Mouse (Mus musculus) adrenal gland, postnatal 4 days (tissue): ENCODE results near the gene Sacm1l. TPM values are rescaled to one million over a fixed set of nuclear protein-coding genes. Genes with fewer than 3 reads are reported as not detected.

ENCODE experiments used
- DNase-seq, 2 experiments: peaks; one replicate each; pipeline ENCODE4 v3.0.0; 2021 to 2022; ENCODE audit warnings: low spot score in 2 of 2, mixed read lengths in 2 of 2
- total RNA-seq, 2 experiments: library from RNA; stranded (reverse); gene quantifications; 2 replicates each; pipeline ENCODE4 v1.2.3; 2021

Gene Sacm1l
- total RNA-seq, 2 experiments from 2014 or later, result 47.0 to 59.8 TPM

GRCm38 (mm10) chr9:123507380-123507779 lies 22.2 kb upstream of the Sacm1l start:
- DNase-seq, result no peak

GRCm38 (mm10) chr9:123508986-123509385 lies 20.6 kb upstream of the Sacm1l start:
- no peak for DNase-seq

GRCm38 (mm10) chr9:123509638-123510604 lies 19.6 kb upstream of the Sacm1l start:
- DNase-seq, result no peak

GRCm38 (mm10) chr9:123510926-123511325 lies 18.6 kb upstream of the Sacm1l start:
- DNase-seq, result no peak

GRCm38 (mm10) chr9:123512482-123512881 lies 17.1 kb upstream of the Sacm1l start:
- no peak for DNase-seq

GRCm38 (mm10) chr9:123515087-123515486 lies 14.5 kb upstream of the Sacm1l start:
- no peak for DNase-seq

- no peak for DNase-seq
Observed at GRCm38 (mm10) chr9:123516641-123517385, 12.7 kb upstream of the Sacm1l start.

GRCm38 (mm10) chr9:123518969-123519894 lies 10.3 kb upstream of the Sacm1l start:
- DNase-seq, result no peak

GRCm38 (mm10) chr9:123520735-123521134 lies 8.8 kb upstream of the Sacm1l start:
- DNase-seq, result no peak

GRCm38 (mm10) chr9:123523676-123524075 lies 5.9 kb upstream of the Sacm1l start:
- DNase-seq, result no peak

GRCm38 (mm10) chr9:123525095-123525494 lies 4.5 kb upstream of the Sacm1l start:
- peak in 1 of 2 experiments; percentile 19 for DNase-seq

GRCm38 (mm10) chr9:123526502-123526901 lies 3.1 kb upstream of the Sacm1l start:
- no peak for DNase-seq

- no peak for DNase-seq
Observed at GRCm38 (mm10) chr9:123528087-123528925, 1.3 kb upstream of the Sacm1l start.

- peak in 1 of 2 experiments; percentile 15 for DNase-seq
Observed at GRCm38 (mm10) chr9:123528926-123529295, 648 bp upstream of the Sacm1l start.

- DNase-seq, result peak in 1 of 2 experiments; percentile 15
Observed at GRCm38 (mm10) chr9:123530158-123530475, 558 bp downstream of the Sacm1l start.

- no peak for DNase-seq
Observed at GRCm38 (mm10) chr9:123530566-123531130, 1.1 kb downstream of the Sacm1l start.

- DNase-seq, result no peak
Observed at GRCm38 (mm10) chr9:123531234-123531633, 1.7 kb downstream of the Sacm1l start.

- no peak for DNase-seq
Observed at GRCm38 (mm10) chr9:123536613-123537012, 7.1 kb downstream of the Sacm1l start.

GRCm38 (mm10) chr9:123538189-123538588 lies 8.6 kb downstream of the Sacm1l start:
- DNase-seq, result no peak

- no peak for DNase-seq
Observed at GRCm38 (mm10) chr9:123539093-123539492, 9.5 kb downstream of the Sacm1l start.
